Mouse (Mus musculus) ovary, postnatal 10 days (tissue): ENCODE measurements around the gene Krtap22-2.
"Not testable (repeated sequence)": the region's sequence is repeated elsewhere in the genome, so short reads cannot be mapped to it uniquely, and the experiment has no call there.

ENCODE experiments used
- DNase-seq: peaks from one replicate; pipeline ENCODE4 v3.0.0; 2022; ENCODE audit warnings: low spot score

Krtap22-2 gene

DNA sequence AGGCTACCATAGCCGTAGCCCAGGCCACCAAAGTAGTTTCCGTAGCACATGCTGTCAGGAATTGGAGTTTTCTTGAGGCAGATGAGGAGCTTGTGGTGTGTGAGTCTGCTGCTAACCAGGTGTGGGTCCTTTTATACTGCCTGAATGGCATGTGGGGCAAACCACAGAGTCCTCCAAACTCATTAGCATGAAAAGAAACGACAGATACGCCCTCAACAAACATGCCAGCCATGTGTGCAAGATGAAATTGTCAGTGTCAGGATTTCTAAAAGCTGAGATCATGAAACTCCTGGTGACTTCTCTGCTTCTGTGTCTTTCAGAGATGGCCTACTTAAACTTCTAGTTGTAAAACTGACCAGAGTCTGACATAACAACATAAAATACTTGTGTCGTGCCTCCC, at the start of gene Krtap22-2:
Gene Krtap22-2, minus strand, starts transcription at position 101 of the 400 bp plus-strand sequence.
- DNase-seq = no peak

GRCm38 (mm10) chr16:89047783-89048182, 37.2 kb upstream of the Krtap22-2 start, which contains the start of gene Krtap6-5:
Gene Krtap6-5 (minus strand): TSS chr16:89047883.
- DNase-seq = no peak

DNA sequence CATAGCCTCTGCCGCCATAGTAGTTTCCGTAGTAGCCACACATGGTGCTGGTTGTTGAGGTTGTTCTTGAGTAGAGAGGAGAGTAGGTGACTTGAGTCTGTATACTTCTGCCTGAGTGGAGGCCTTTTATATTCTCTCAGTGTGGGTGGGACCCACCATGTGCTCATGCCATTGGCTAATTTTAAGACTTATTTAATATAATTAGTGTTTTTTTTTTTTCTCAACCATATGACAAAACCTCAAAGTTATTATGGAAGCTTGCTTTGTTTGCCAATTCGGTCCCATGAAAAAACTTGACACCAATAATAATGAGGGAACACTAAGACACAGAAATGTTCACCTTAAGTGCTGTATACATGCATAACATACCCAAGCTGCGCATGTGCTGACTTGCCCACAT, 30.8 kb upstream of the Krtap22-2 start, which contains the start of gene Gm10228:
Gene Gm10228, minus strand, starts transcription at position 101 of the 400 bp plus-strand sequence.
- not testable (repeated sequence) for DNase-seq

- not testable (repeated sequence) for DNase-seq
Measured at GRCm38 (mm10) chr16:89031399-89031798, 20.8 kb upstream of the Krtap22-2 start, which contains the start of gene Krtap6-1. Gene Krtap6-1 (plus strand): TSS chr16:89031699.

DNA sequence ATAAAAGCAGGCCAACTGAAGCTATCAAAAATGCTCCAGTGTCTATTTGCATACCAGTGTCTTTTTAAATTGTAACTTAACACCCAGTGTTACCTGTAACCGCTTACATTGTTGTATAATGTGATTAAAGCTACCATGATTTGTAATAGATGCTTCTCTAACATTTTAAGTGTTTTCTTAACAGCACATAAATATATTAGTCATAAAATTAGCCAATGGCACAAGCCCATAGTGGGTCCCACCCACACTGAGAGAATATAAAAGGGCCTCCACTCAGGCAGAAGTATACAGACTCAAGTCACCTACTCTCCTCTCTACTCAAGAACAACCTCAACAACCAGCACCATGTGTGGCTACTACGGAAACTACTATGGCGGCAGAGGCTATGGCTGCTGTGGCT, 4.4 kb upstream of the Krtap22-2 start, which contains the start of gene Gm10229:
Gene Gm10229, plus strand, starts transcription at position 301 of the 400 bp plus-strand sequence.
- not testable (repeated sequence) for DNase-seq

GRCm38 (mm10) chr16:89013973-89014372, 3.4 kb upstream of the Krtap22-2 start:
- no peak for DNase-seq

GRCm38 (mm10) chr16:88962773-88963172, 47.8 kb downstream of the Krtap22-2 start, which contains the start of gene Krtap16-3:
Gene Krtap16-3 (minus strand): TSS chr16:88962873.
- no peak for DNase-seq
